Mouse (Mus musculus): ENCODE measurements around the gene Psmd7.

The Psmd7 gene

GRCm38 (mm10) chr8:107593967-107594729 lies 5.9 kb upstream of the Psmd7 start:
- no peak for TF ChIP-seq GATA4 (IDR thresholded peaks at IDR 0.05; ENCODE audit: insufficient replicate concordance, low read length)

- TF ChIP-seq GATA4 (IDR thresholded peaks at IDR 0.05; ENCODE audit: insufficient replicate concordance, low read length), result no peak
Measured at GRCm38 (mm10) chr8:107587429-107587994, 752 bp downstream of the Psmd7 start.

DNA sequence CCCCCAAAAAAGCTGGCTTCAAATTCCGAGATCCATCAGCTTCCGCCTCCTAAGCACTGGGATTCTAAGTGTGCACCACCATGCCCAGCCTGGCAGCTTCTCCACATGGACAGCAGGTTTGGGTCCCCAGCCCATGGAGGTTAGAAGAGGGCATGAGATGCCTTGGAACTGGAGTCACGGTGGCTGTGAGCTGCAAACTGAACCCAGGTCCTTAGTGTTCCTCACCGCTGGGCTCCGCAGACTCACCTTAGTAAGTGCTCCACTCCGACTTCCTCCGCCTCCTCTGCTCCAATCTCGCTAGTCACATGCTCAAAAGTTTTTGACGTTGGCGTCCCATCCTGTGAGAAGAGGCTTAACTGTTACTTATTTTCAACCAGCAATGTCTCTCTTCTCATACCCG lies 6.1 kb downstream of the Psmd7 start:
- no peak for TF ChIP-seq GATA4 (IDR thresholded peaks at IDR 0.05; ENCODE audit: insufficient replicate concordance, low read length)

DNA sequence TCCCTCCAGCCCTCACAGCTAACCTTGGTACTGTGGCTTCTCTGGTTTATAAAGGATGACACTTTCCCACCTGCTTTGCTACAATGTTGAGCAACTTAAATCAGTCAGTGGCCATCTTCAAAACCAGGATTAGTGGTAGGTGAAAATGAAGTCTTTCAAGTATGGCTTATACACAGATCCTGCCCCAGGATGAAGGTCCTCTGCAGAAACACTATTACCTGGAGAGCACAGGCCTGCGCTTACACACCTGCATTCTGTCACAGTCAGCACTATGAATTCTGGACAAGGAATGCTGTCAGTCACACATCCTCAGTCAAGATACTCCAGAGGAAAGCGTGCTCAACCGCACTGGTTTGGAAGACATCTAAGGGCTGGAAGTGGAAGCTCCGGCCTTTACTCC lies 6.7 kb downstream of the Psmd7 start:
- TF ChIP-seq GATA4 (IDR thresholded peaks at IDR 0.05; ENCODE audit: insufficient replicate concordance, low read length), result no peak

GRCm38 (mm10) chr8:107580879-107581278 lies 7.4 kb downstream of the Psmd7 start:
- no peak for TF ChIP-seq GATA4 (IDR thresholded peaks at IDR 0.05; ENCODE audit: insufficient replicate concordance, low read length)

DNA sequence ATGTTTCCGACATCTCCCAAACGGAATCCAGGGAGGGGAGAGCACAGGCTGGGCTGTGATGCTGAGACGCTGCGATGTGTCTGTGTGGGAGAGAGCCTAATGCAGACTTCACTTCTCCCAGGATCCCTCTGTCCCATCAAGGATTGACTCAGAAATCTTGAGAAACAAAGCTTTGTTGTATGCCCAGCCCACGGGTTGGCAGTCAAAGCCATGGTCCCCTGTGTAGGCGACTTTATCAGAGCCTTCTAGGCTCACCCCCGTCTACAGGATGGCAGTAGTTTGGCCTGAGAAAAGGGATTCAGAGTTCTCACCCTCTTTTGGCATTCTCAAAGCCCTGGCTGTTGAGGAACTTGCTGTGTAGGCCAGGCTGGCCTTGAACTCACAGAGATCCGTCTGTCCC lies 9.7 kb downstream of the Psmd7 start:
- TF ChIP-seq GATA4 (IDR thresholded peaks at IDR 0.05; ENCODE audit: insufficient replicate concordance, low read length), result no peak

DNA sequence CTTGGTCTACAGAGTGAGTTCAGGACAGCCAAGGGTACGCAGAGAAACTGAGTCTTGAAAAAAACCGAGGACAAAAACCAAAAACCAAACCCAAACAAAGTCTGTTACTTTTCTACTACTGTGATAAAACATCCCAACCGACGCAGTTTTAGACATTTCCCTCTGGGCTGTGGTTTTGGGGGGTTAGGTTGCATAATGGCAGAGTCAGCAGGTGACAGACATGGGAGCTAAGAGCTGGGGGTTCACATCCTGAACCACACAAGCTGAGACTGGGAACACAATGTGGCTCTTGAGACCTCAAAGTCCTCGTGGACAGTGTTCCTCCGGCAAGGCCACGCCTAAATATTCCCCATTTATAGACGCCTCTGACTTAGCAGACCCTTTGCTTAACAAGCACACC lies 10.1 kb downstream of the Psmd7 start:
- TF ChIP-seq GATA4 (IDR thresholded peaks at IDR 0.05; ENCODE audit: insufficient replicate concordance, low read length), result no peak

DNA sequence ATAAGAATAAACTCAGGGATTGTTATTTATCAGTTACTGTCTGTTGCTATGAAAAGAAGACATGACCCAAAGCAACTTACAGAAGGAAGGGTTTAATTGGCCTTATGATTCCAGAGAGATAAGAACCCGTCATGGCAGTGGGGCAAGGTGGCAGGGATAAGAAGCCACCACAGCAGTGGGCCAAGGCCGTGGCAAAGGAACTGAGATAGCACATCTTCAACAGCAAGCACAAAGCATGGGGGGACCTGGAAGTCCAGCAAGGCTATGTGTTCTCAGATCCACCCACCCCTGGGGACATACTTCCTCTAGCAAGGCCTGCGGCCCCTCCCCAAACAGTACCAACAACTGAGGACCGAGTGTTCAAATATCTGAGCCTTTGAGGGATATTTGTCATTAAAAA lies 10.6 kb downstream of the Psmd7 start:
- no peak for TF ChIP-seq GATA4 (IDR thresholded peaks at IDR 0.05; ENCODE audit: insufficient replicate concordance, low read length)

GRCm38 (mm10) chr8:107576702-107577101 lies 11.6 kb downstream of the Psmd7 start:
- no peak for TF ChIP-seq GATA4 (IDR thresholded peaks at IDR 0.05; ENCODE audit: insufficient replicate concordance, low read length)

- TF ChIP-seq GATA4 (IDR thresholded peaks at IDR 0.05; ENCODE audit: insufficient replicate concordance, low read length), result no peak
Measured at GRCm38 (mm10) chr8:107574771-107575170, 13.5 kb downstream of the Psmd7 start.

DNA sequence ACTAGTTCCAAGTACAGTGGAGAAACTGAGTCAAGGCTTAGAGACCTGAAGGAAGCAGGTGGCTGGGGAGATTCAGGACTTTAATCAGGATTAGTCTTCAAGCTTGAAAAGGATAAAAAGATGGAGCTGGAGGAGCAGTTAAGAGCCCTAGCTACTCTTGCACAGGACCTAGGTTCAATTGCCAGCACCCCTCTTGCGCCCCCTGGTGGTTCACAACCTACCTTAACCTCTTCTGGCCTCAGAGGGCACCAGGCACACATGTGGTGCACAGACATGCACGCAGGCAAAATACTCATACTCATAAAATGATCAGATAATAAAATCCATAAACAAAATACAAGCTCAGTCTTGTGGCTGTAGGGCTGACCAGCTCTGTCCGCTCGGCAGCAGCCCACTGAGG lies 15.8 kb downstream of the Psmd7 start:
- TF ChIP-seq GATA4 (IDR thresholded peaks at IDR 0.05; ENCODE audit: insufficient replicate concordance, low read length), result no peak

GRCm38 (mm10) chr8:107571486-107572135 lies 16.7 kb downstream of the Psmd7 start:
- TF ChIP-seq GATA4 (IDR thresholded peaks at IDR 0.05; ENCODE audit: insufficient replicate concordance, low read length), result no peak

DNA sequence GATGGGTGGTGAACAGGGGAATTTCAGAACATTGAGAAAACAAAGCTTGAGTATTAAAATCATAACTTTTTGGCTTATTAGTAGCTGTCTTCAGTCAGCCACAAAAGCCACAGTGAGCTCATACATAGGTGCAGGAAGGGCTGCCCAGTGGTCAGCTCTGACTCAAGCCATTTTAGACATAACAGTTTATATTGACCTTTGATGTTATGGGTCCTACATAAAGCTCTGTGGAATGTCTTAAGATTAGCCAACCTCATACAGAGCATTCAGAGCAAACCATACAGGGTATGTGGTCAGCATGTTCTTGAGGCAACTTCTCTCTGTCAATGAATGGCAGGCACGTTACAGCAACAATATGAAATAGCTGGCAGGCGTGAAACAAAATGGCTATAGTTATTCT lies 17.2 kb downstream of the Psmd7 start:
- no peak for TF ChIP-seq GATA4 (IDR thresholded peaks at IDR 0.05; ENCODE audit: insufficient replicate concordance, low read length)

- no peak for TF ChIP-seq GATA4 (IDR thresholded peaks at IDR 0.05; ENCODE audit: insufficient replicate concordance, low read length)
Measured at GRCm38 (mm10) chr8:107562164-107562563, 26.1 kb downstream of the Psmd7 start.

- no peak; the same call in 1 of the 2 replicates for TF ChIP-seq GATA4 (IDR thresholded peaks at IDR 0.05; ENCODE audit: insufficient replicate concordance, low read length)
Measured at GRCm38 (mm10) chr8:107560820-107561536, 27.3 kb downstream of the Psmd7 start.

- no peak for TF ChIP-seq GATA4 (IDR thresholded peaks at IDR 0.05; ENCODE audit: insufficient replicate concordance, low read length)
Measured at GRCm38 (mm10) chr8:107556511-107556936, 31.7 kb downstream of the Psmd7 start.
